Mouse (Mus musculus) midbrain, embryonic 11.5 days (tissue): ENCODE data around the gene Mrpl41. TPM values are rescaled to one million over a fixed set of nuclear protein-coding genes. Genes with fewer than 3 reads are reported as not detected.

Source experiments
- ATAC-seq: fragments of 200-750 bp; cut with Nextera tagmentation; 2 replicates; pipeline ENCODE4 v1.8.0; 2017; ENCODE audit warnings: moderate TSS enrichment, moderate library complexity; ENCODE audit not compliant: low FRiP score
- DNase-seq: peaks from one replicate; pipeline ENCODE4 v3.0.0; 2015; ENCODE audit warnings: low spot score; ENCODE audit errors: missing footprints
- H3K27ac ChIP-seq: fragments of 300-500 bp; sonication (generic); 2 replicates; pipeline ENCODE4 v1.5.1; 2014; ENCODE audit warnings: low read depth, low read length
- H3K27me3 ChIP-seq: fragments of 300-500 bp; sonication (generic); 2 replicates; pipeline ENCODE4 v1.6.1; 2014; ENCODE audit warnings: mild to moderate bottlenecking, low read length, moderate library complexity, mixed read lengths; ENCODE audit not compliant: control insufficient read depth, insufficient read depth
- H3K36me3 ChIP-seq: fragments of 300-500 bp; sonication (generic); 2 replicates; pipeline ENCODE4 v1.6.1; 2014; ENCODE audit warnings: mild to moderate bottlenecking, low read length, moderate library complexity, mixed read lengths; ENCODE audit not compliant: control insufficient read depth, insufficient read depth
- H3K4me1 ChIP-seq: fragments of 300-500 bp; sonication (generic); 2 replicates; pipeline ENCODE4 v1.6.1; 2014; ENCODE audit warnings: low read length; ENCODE audit not compliant: control insufficient read depth, insufficient read depth
- H3K4me2 ChIP-seq: fragments of 300-500 bp; sonication (generic); 2 replicates; pipeline ENCODE4 v1.6.1; 2014; ENCODE audit warnings: mild to moderate bottlenecking, moderate library complexity
- H3K4me3 ChIP-seq: fragments of 300-500 bp; sonication (generic); 2 replicates; pipeline ENCODE4 v1.5.1; 2014; ENCODE audit warnings: low read depth, low read length
- H3K9ac ChIP-seq: fragments of 300-500 bp; sonication (generic); 2 replicates; pipeline ENCODE4 v1.6.1; 2014; ENCODE audit warnings: low read length
- H3K9me3 ChIP-seq: fragments of 300-500 bp; sonication (generic); 2 replicates; pipeline ENCODE4 v1.6.1; 2016; ENCODE audit warnings: low read length; ENCODE audit not compliant: control insufficient read depth
- whole genome bisulfite sequencing: fragments of 180-500 bp; shearing (Covaris S2); extraction: QIAGEN DNeasy Blood & Tissue Kit; methylation state at CpG from one replicate; pipeline ENCODE4 v1.1.7; 2014; 5-methylcytosine and 5-hydroxymethylcytosine counted together
- polyA plus RNA-seq: library from polyadenylated mRNA; unstranded; fragments of >200 nt; fragmentation: Nextera tagmentation; extraction: Ambion mirVana; gene quantifications from 2 replicates; pipeline ENCODE4 v1.2.1, GENCODE M21; 2014

The Mrpl41 gene
- polyA plus RNA-seq: 154 and 163 TPM in 2 replicates

GRCm38 (mm10) chr2:24974906-24975703, at the start of gene Mrpl41:
TSS of gene Mrpl41 (minus strand) at chr2:24975098.
- Histone ChIP-seq H3K9me3 (no peaks in the 10 kb centered on the region), H3K4me1 (peaks cover 12% of the 10 kb centered on the region), H3K27ac (peak within 1 kb of the TSS; percentile 73), H3K4me2 (peak within 1 kb of the TSS; percentile 81), H3K36me3 (peaks cover 5% of the 10 kb centered on the region; the same call in 1 of the 2 replicates), H3K4me3 (peak within 1 kb of the TSS; percentile 78), H3K27me3 (no peaks in the 10 kb centered on the region), H3K9ac (peak within 1 kb of the TSS; percentile 83)
- under 1% methylated on average over 62 of the region's 64 CpGs for WGBS
- peak; percentile 99 for ATAC-seq
- DNase-seq: peak; percentile 99

DNA sequence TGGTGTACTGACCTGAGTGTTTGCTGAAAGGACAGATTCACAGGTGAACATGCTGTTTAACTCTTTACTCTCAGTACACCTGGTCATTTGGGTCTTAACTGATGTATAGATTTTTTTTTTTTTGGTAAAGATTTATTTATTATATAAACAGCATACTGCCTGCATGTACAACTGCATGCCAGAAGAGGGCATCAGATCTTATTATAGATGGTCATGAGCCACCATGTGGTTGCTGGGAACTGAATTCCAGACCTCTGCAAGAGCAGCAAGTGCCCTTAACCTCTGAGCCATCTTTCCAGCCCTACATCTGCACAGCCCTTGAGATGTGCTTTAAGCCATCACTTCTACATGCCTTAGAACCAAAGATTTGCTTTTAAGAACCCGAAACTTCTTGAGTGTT, 47.8 kb upstream of the Mrpl41 start:
- H3K9me3 ChIP-seq: no peaks in the 10 kb centered on the region
- no peak overlapping the region for H3K4me3 ChIP-seq
- H3K27me3 ChIP-seq: no peaks in the 10 kb centered on the region
- no peak overlapping the region for H3K9ac ChIP-seq
- 94% methylated on average over 1 of the region's 1 CpGs for WGBS
- H3K4me1 ChIP-seq: no peaks in the 10 kb centered on the region
- H3K27ac ChIP-seq: no peak overlapping the region
- no peak overlapping the region for H3K4me2 ChIP-seq
- ATAC-seq: no peak
- H3K36me3 ChIP-seq: no peaks in the 10 kb centered on the region
- no peak for DNase-seq

DNA sequence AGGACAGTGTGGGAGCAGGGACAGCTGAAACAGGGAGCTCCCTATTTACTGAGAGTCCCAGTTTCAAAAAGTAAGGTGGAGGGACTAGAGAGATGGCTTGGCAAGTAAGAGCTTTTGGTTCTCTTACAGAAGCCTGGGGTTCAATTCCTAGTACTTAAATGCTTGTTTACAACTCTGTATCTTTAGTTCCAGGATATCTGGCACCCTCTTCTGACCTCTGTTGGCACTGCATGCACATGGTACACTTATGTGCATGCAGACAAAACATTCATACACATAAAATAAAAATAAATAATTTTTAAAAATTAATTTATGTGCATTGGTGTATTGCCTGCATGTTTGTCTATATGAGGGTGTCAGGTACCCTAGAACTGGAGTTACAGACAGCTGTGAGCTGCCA, 33.4 kb upstream of the Mrpl41 start:
- no peaks in the 10 kb centered on the region for H3K4me1 ChIP-seq
- H3K4me3 ChIP-seq: no peak overlapping the region
- H3K9ac ChIP-seq: no peak overlapping the region
- H3K36me3 ChIP-seq: no peaks in the 10 kb centered on the region
- H3K27ac ChIP-seq: no peak overlapping the region
- no peak for DNase-seq
- H3K9me3 ChIP-seq: no peaks in the 10 kb centered on the region
- H3K4me2 ChIP-seq: no peak overlapping the region
- no peaks in the 10 kb centered on the region for H3K27me3 ChIP-seq
- ATAC-seq: no peak

- no peaks in the 10 kb centered on the region for H3K9me3 ChIP-seq
- no peak overlapping the region for H3K4me3 ChIP-seq
- H3K4me2 ChIP-seq: no peak overlapping the region
- H3K9ac ChIP-seq: no peak overlapping the region
- no peak for ATAC-seq
- DNase-seq: no peak
- no peaks in the 10 kb centered on the region for H3K36me3 ChIP-seq
- WGBS: 87% methylated on average over 1 of the region's 1 CpGs
- H3K27me3 ChIP-seq: no peaks in the 10 kb centered on the region
- no peak overlapping the region for H3K27ac ChIP-seq
- H3K4me1 ChIP-seq: no peaks in the 10 kb centered on the region
Observed at GRCm38 (mm10) chr2:25006767-25007166, 31.9 kb upstream of the Mrpl41 start.

DNA sequence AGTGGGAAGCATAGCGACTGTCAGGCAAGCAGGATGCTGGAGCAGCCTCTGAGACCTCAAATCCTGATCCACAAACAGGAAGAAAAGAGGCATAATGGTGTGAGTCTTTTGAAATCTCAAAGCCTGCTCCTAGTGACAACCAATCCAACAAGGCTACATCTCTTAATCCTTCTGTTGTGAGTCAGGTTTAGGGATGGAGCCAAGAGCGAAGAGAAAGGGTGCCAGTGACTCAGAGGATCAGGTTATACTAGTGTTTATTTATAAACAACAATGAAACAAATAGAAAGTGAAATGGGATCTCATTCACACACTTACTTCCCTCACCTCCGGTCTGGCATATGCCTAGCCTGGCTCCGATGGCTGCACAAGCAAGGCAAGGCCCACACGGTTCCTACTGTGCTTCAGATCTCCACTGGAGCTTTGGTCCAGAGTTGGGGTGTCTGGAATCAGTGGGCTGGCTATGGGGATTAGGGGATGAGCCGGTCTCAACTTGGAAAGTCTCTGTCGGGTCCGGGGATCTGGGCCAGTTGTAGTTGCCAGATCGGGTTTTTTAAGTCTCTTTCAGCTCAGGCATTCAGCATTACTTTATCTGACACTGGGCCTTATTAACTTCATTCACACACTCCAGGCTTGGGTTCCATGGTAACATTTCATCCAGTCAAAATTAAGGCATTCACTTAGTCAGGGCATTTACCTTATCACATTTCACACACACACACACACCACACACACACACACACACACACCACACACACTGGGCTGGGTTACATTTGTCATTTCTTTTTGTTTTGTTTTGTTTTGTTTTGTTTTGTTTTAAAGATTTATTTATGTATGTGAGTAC, 29.3 kb upstream of the Mrpl41 start:
- no peaks in the 10 kb centered on the region for H3K27me3 ChIP-seq
- H3K9ac ChIP-seq: 0 out of 2 replicates have a peak overlapping the region, but pooled peaks have one; percentile 18
- H3K4me3 ChIP-seq: no peak overlapping the region
- DNase-seq: no peak
- no peak overlapping the region for H3K4me2 ChIP-seq
- no peak overlapping the region for H3K27ac ChIP-seq
- 44% methylated on average over 9 of the region's 9 CpGs for WGBS
- no peaks in the 10 kb centered on the region for H3K36me3 ChIP-seq
- ATAC-seq: 0 out of 2 replicates have a peak, but pooled peaks have one; percentile 44
- H3K9me3 ChIP-seq: no peaks in the 10 kb centered on the region
- no peaks in the 10 kb centered on the region for H3K4me1 ChIP-seq

DNA sequence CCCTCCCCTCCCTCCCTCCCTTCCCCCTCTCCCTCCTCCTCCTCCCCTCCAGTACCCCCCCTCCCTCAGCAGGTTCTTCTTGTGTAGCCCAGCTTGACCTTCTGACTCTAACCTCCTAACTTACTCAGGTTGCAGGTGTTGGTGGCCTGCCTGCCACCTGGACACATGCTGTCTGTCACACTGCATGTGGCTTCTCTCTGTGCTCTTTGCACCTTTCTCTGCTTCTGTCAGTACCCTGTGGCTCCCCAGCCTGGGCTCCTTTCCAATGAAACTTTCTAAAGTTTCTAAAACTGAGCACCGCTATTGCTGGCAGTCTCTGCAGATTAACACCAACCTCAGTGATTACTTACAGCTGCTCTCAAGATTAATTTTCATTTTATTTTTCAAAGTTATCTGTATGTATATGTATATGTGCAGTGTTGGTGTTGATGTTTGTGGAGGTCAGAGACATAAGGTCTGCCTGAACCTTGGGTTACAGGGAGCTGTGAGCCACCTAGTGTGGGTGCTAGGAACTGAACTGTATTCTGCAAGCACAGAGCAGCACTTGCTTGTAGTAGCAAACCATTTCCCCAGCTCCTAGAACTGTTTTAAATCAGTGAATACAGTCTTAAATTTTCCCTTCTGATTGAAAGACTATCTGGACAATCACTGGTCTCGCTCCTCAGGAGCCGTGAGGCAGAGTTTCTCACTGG, 25.8 kb upstream of the Mrpl41 start:
- no peak for DNase-seq
- Histone ChIP-seq H3K9ac (no peak overlapping the region), H3K27ac (no peak overlapping the region), H3K9me3 (no peaks in the 10 kb centered on the region), H3K27me3 (no peaks in the 10 kb centered on the region), H3K4me1 (no peaks in the 10 kb centered on the region), H3K4me2 (no peak overlapping the region), H3K4me3 (no peak overlapping the region), H3K36me3 (no peaks in the 10 kb centered on the region)
- WGBS: 78% methylated on average over 3 of the region's 3 CpGs
- no peak for ATAC-seq

DNA sequence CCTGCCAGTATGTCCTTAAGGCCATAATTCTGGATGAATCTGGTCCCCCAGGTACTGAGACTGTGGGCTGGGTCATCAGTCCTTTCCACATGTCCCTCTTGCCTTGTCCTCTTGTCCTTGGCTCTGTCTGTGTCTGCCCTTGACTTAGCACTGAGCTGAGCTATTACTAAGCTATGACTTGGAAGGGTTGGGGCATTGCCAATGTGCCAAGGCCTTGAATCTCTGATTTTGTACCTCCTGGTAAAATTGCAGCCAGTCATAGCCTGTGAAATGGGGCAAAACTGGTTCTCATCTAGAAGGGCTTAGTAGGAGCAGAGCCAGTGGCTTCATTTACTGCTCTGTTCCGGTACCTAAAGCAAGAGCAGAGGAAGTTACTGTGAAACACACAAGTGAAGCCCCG, 21.6 kb upstream of the Mrpl41 start:
- H3K27ac ChIP-seq: no peak overlapping the region
- H3K4me1 ChIP-seq: no peaks in the 10 kb centered on the region
- H3K4me2 ChIP-seq: no peak overlapping the region
- H3K27me3 ChIP-seq: no peaks in the 10 kb centered on the region
- no peaks in the 10 kb centered on the region for H3K36me3 ChIP-seq
- DNase-seq: no peak
- no peak overlapping the region for H3K4me3 ChIP-seq
- no peak overlapping the region for H3K9ac ChIP-seq
- H3K9me3 ChIP-seq: no peaks in the 10 kb centered on the region
- 91% methylated on average over 2 of the region's 2 CpGs for WGBS
- ATAC-seq: no peak

DNA sequence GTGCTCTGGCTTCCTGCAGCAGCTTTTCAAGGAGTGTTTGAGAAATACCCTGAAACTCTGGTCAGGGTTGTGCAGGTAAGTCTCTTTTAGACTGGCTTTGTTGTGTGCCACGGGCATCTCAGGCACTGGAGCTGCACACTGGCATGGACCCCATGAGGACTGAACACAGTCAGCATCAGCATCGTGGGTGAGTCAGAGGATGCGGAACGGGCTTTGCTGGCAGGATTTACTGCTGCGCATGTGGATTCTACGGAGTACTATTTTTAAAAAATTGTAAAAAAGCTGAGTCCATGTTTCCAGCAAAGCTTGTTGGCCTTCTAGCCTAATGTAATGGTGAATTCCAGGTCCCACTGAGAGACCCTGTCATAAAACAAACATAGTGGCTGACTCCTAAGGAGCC, 20.4 kb upstream of the Mrpl41 start:
- no peaks in the 10 kb centered on the region for H3K4me1 ChIP-seq
- H3K27ac ChIP-seq: no peak overlapping the region
- ATAC-seq: no peak
- H3K4me3 ChIP-seq: no peak overlapping the region
- DNase-seq: no peak
- WGBS: 87% methylated on average over 6 of the region's 6 CpGs
- no peaks in the 10 kb centered on the region for H3K36me3 ChIP-seq
- no peak overlapping the region for H3K4me2 ChIP-seq
- H3K9ac ChIP-seq: no peak overlapping the region
- H3K9me3 ChIP-seq: no peaks in the 10 kb centered on the region
- no peaks in the 10 kb centered on the region for H3K27me3 ChIP-seq
